Mouse (Mus musculus) adrenal gland, postnatal 0 days (tissue): Measurements from ENCODE around the gene Ampd2. TPM values are rescaled to one million over a fixed set of nuclear protein-coding genes. Genes with fewer than 3 reads are reported as not detected.

Experiments
- polyA plus RNA-seq: library from polyadenylated mRNA; unstranded; fragments of >200 nt; fragmentation: Nextera tagmentation; extraction: Ambion mirVana; gene quantifications from 2 replicates; pipeline ENCODE4 v1.2.1, GENCODE M21; 2015

Gene Ampd2
- 27.7 and 44.6 TPM in 2 replicates for polyA plus RNA-seq

DNA sequence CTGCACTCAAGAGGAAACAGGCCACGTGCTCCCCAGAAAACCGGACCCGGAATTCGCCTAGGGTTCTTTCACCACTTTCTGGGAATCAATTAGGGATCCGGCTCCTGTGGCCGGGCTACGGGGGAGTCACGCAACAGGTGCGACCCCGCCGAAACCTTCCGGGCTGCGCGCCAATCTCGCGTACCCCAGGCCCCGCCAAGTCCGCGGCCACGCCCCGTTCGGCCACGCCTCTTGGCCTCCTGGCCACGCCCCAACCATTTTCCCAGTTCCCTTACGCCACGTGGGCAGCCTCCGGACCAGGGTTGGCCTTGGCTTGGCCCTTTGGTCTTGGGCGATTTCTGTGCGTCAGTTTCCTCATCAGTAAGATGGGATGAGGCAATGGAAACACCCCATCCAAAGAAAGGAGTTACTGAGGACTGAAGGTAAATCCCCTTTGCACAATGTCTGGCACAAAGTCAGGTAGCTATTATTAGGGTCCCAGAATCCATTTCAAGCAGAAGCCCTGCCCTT is at the start of gene Ampd2:
Gene Ampd2, minus strand, starts transcription at position 182 of the 510 bp plus-strand sequence.

DNA sequence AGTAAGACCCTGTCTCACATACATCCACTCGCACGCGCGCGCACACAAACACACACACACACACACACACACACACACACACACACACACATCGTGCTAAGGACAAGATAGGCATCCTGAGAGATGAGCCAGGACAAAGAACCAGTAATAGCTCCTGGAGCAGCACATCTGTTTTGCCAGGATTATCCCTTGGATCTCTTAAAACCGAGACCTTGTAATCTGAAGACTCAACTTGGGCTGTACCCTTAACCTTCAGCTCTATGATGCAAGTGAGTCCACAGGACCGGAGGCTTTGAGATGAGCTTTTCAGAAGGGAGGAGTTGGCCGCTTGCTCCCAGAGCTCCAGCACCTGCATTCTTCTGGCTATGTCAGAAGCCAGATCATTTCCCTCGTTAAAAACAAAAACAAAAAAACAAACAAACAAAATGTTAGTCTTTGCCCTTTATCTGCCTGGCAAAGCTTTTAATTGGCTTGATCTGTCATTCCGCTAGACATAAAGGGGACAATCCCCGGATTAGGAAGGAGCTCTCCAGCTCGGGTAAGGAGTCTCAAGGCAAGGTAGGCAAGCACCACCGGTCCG is 6.2 kb upstream of the Ampd2 start, which contains the start of gene Gnat2:
Gene Gnat2, plus strand, starts transcription at position 254 of the 580 bp plus-strand sequence.

DNA sequence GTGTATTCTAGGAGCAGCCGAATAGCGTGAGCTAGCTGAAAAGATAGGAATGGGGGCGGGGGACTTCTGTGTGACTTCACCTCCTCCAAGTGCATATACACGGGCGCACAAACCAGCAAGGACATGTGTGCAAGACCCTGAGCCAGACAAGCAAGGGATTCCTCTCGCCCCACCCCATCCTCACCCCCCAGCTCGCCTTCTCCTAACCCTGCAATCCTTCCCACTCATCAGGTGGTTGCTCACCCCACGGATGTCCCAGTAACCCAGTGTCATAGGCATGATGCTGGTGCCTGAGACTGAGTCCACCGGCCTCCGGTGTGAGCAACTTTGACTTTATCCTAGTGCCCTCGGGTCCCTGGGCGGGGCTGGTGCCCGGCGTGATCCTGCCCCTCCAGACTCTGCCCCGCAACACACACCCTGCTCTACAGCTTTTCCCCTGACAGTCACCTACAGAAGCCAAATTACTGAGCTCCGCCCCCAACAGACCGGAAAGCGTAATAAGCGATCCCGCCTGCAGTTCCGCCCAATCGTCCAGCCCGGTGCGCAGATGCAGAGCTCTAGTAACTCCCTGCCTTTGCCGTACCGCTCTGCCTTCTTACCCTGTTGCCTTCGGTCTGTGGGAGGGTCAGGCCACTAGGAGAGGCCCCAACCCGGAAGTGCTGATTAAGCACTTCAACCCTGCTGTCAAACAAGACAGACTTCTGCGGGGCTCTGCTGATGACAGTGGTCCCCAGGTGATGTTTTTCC is 41.9 kb downstream of the Ampd2 start, which contains the start of gene Gstm4:
Gene Gstm4, minus strand, starts transcription at position 501 of the 747 bp plus-strand sequence.

Other genes starting within 250 kb of the Ampd2 start
- 0.33 and 0.99 TPM in 2 replicates for gene Eps8l3, start 209.4 kb downstream of the Ampd2 start, polyA plus RNA-seq
- gene Gstm5, start 190.8 kb downstream of the Ampd2 start, polyA plus RNA-seq: 172 and 235 TPM in 2 replicates
- gene Gstm7, start 154.8 kb downstream of the Ampd2 start, polyA plus RNA-seq: 28.5 and 59.1 TPM in 2 replicates
- 19.9 and 35.0 TPM in 2 replicates for gene Gstm6, start 142.9 kb downstream of the Ampd2 start, polyA plus RNA-seq
- gene Gstm3, start 117.4 kb downstream of the Ampd2 start, polyA plus RNA-seq: 0.62 and 0.68 TPM in 2 replicates
- gene Gstm2, start 100.2 kb downstream of the Ampd2 start, polyA plus RNA-seq: 126 and 199 TPM in 2 replicates
- gene Gstm1, start 68.7 kb downstream of the Ampd2 start, polyA plus RNA-seq: 165 and 212 TPM in 2 replicates
- 19.7 and 23.4 TPM in 2 replicates for gene Gstm4, start 41.8 kb downstream of the Ampd2 start, polyA plus RNA-seq
- 3.8 and 7.2 TPM in 2 replicates for gene Gnat2, start 6.1 kb upstream of the Ampd2 start, polyA plus RNA-seq
- 101 and 133 TPM in 2 replicates for gene Gnai3, start 59.5 kb upstream of the Ampd2 start, polyA plus RNA-seq
- 0.17 and 0.60 TPM in 2 replicates for gene Gpr61, start 68.2 kb upstream of the Ampd2 start, polyA plus RNA-seq
- 6.0 and 9.1 TPM in 2 replicates for gene Amigo1, start 99.7 kb upstream of the Ampd2 start, polyA plus RNA-seq
- gene Cyb561d1, start 114.6 kb upstream of the Ampd2 start, polyA plus RNA-seq: 1.9 and 2.9 TPM in 2 replicates
- gene Atxn7l2, start 124.3 kb upstream of the Ampd2 start, polyA plus RNA-seq: 5.4 and 6.5 TPM in 2 replicates
- 0.24 and 0.91 TPM in 2 replicates for gene Sypl2, start 140.0 kb upstream of the Ampd2 start, polyA plus RNA-seq
- 278 and 286 TPM in 2 replicates for gene Psma5, start 170.3 kb upstream of the Ampd2 start, polyA plus RNA-seq
- 4.6 and 6.2 TPM in 2 replicates for gene Sort1, start 197.4 kb upstream of the Ampd2 start, polyA plus RNA-seq